Mouse (Mus musculus) heart, postnatal 14 days (tissue): ENCODE measurements around the gene Lipt2. TPM values are rescaled to one million over a fixed set of nuclear protein-coding genes. Genes with fewer than 3 reads are reported as not detected.

Experiments
- total RNA-seq, 2 experiments: library from RNA; stranded (reverse); gene quantifications; 2 replicates each; pipeline ENCODE4 v1.2.3; 2021

Gene Lipt2
- total RNA-seq, 2 experiments from 2014 or later = 3.4 to 3.9 TPM

Other genes starting within 250 kb of the Lipt2 start
- 10 to 100 TPM; 14.7 TPM for gene Rnf169, start 178.8 kb upstream of the Lipt2 start, total RNA-seq
- gene Chrdl2, start 153.1 kb upstream of the Lipt2 start, total RNA-seq = not detected
- 10 to 100 TPM; 11.0 to 11.2 TPM for gene Pold3, start 37.7 kb upstream of the Lipt2 start, total RNA-seq
- gene Kcne3, start 17.2 kb downstream of the Lipt2 start, total RNA-seq = under 1 TPM; 0.55 to 0.78 TPM
- 1 to 10 TPM; 8.1 TPM for gene Pgm2l1, start 68.1 kb downstream of the Lipt2 start, total RNA-seq
- 1 to 10 TPM in 1 of 2 experiments, under 1 TPM in 1; 0.80 to 1.1 TPM for gene P4ha3, start 126.2 kb downstream of the Lipt2 start, total RNA-seq
- gene C2cd3, start 213.0 kb downstream of the Lipt2 start, total RNA-seq = 10 to 100 TPM; 10.2 to 12.9 TPM
- gene Ppme1, start 213.0 kb downstream of the Lipt2 start, total RNA-seq = 10 to 100 TPM; 37.8 to 44.0 TPM